22 mouse cellular contexts compared by ENCODE assay signal in genomic region chr3:38572159-38572558, GRCm38 (mm10).
"Had no signal": no experiment of that assay in that cellular context is flagged by ENCODE, and none has a peak within 500 bp of the region (broad histone marks: within the 10 kb centered on the region; RNA-seq: fewer than 3 reads in every experiment).

No protein-coding gene starts in this region.

- H3K4me1 ChIP-seq: limb, embryonic 12.5 days; limb, embryonic 15.5 days had no signal

- ATAC-seq: liver, postnatal 0 days; midbrain, embryonic 15.5 days had no signal

- DNase-seq: kidney, adult 11 months; kidney, adult 8-10 months; kidney, postnatal 10 days; kidney, postnatal 4 days; left cerebral cortex, postnatal 4 days; liver, postnatal 0 days; right cerebral cortex, adult 18-20 months; right cerebral cortex, postnatal 14 days; right cerebral cortex, postnatal 4 days; thymus, adult 2 months; thymus, postnatal 14 days; thymus, postnatal 4 days had no signal

- H3K9ac ChIP-seq: kidney, embryonic 15.5 days; limb, embryonic 12.5 days; limb, embryonic 15.5 days; liver, embryonic 14.5 days; liver, postnatal 0 days; midbrain, embryonic 12.5 days; midbrain, embryonic 15.5 days; neural tube, embryonic 12.5 days; neural tube, embryonic 15.5 days had no signal

- H3K27ac ChIP-seq: kidney, embryonic 15.5 days; limb, embryonic 12.5 days; limb, embryonic 15.5 days; liver, embryonic 14.5 days; midbrain, embryonic 12.5 days; midbrain, embryonic 15.5 days; neural tube, embryonic 12.5 days; neural tube, embryonic 15.5 days; stomach, postnatal 0 days had no signal

- H3K27me3 ChIP-seq: kidney, embryonic 15.5 days; limb, embryonic 12.5 days; limb, embryonic 15.5 days; midbrain, embryonic 12.5 days; midbrain, embryonic 15.5 days; neural tube, embryonic 12.5 days; neural tube, embryonic 15.5 days had no signal

- H3K36me3 ChIP-seq: kidney, embryonic 15.5 days; limb, embryonic 12.5 days; limb, embryonic 15.5 days; midbrain, embryonic 12.5 days; midbrain, embryonic 15.5 days; neural tube, embryonic 12.5 days; neural tube, embryonic 15.5 days had no signal

- H3K4me3 ChIP-seq: kidney, embryonic 15.5 days; limb, embryonic 12.5 days; limb, embryonic 15.5 days; midbrain, embryonic 12.5 days; midbrain, embryonic 15.5 days; neural tube, embryonic 12.5 days; neural tube, embryonic 15.5 days had no signal

- H3K9me3 ChIP-seq: kidney, embryonic 15.5 days; limb, embryonic 12.5 days; limb, embryonic 15.5 days; midbrain, embryonic 12.5 days; midbrain, embryonic 15.5 days; neural tube, embryonic 12.5 days; neural tube, embryonic 15.5 days had no signal

- H3K4me2 ChIP-seq: kidney, embryonic 15.5 days; limb, embryonic 12.5 days; limb, embryonic 15.5 days; liver, embryonic 11.5 days; midbrain, embryonic 12.5 days; midbrain, embryonic 15.5 days; neural tube, embryonic 12.5 days; neural tube, embryonic 15.5 days had no signal
